Mouse (Mus musculus): ENCODE measurements at regions not wholly inside any gene's neighbourhood (a gene's known extent, or its start where the extent isn't known, plus 50 kb on each side); places are given as distances from the start of the nearest gene placed in this dataset.

DNA sequence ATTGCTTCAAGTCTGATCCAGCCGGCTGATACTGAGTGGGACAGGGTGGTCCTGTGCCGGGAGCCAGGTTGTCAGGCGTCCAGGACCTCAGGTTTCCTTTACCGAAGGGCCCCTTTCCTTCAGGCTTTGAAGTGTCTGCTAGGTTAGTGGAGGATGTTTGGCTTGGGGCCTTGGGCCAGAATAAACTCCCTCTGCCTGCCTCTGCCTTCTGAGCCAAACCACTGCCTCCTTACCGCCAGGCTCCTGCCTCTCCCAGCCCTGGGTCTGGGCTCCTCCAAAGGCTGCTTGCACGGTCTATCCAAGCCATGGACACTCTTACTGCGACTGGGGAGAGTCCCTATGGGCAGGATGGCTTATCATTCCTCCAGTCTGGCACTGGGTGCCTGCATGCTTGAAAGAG, 62.3 kb upstream of the Col1a1 start:
- TF ChIP-seq JUND (IDR thresholded peaks at IDR 0.05; ENCODE audit: low read depth, low read length) (no peak), NELFE (IDR thresholded peaks at IDR 0.05; ENCODE audit: low read depth, low read length) (no peak), UBTF (IDR thresholded peaks at IDR 0.05; ENCODE audit: borderline replicate concordance, insufficient read depth, low read depth, low read length) (no peak), ETS1 (IDR thresholded peaks at IDR 0.05; ENCODE audit: low read depth, low read length) (no peak), GABPA (IDR thresholded peaks at IDR 0.05; ENCODE audit: low read depth, low read length) (no peak), MAFK (IDR thresholded peaks at IDR 0.05; ENCODE audit: borderline replicate concordance, low read depth, low read length) (no peak), TBP (IDR thresholded peaks at IDR 0.05; ENCODE audit: low read depth, low read length) (no peak), USF2 (IDR thresholded peaks at IDR 0.05; ENCODE audit: borderline replicate concordance in 1 of 2, insufficient read depth in 1 of 2, low read depth in 1 of 2, low read length in 2 of 2) (no peak), MYB (IDR thresholded peaks at IDR 0.05; ENCODE audit: low read depth, low read length) (no peak), GATA1 (IDR thresholded peaks at IDR 0.05; ENCODE audit: low read depth, low read length) (no peak), SMC3 (IDR thresholded peaks at IDR 0.05; ENCODE audit: low read depth, low read length) (no peak), RCOR1 (IDR thresholded peaks at IDR 0.05; ENCODE audit: low read depth, low read length) (no peak), ZMIZ1 (IDR thresholded peaks at IDR 0.05; ENCODE audit: low read depth, low read length) (no peak), POLR2A (IDR thresholded peaks at IDR 0.05; ENCODE audit: control insufficient read depth in 1 of 2, insufficient read depth in 1 of 2, low read depth in 1 of 2, low read length in 2 of 2, poor library complexity in 1 of 2) (no peak), EP300 (IDR thresholded peaks at IDR 0.05; ENCODE audit: low read depth in 1 of 2, low read length in 2 of 2) (no peak), RAD21 (IDR thresholded peaks at IDR 0.05; ENCODE audit: low read depth, low read length) (no peak)
- Histone ChIP-seq H3K36me3 (ENCODE audit: control insufficient read depth in 1 of 2, insufficient read depth in 2 of 2, low read length in 2 of 2) (no peaks in the 10 kb centered on the region), H3K79me2 (ENCODE audit: control insufficient read depth, insufficient read depth, low read length, poor library complexity) (no peaks in the 10 kb centered on the region), H3K9ac (ENCODE audit: control insufficient read depth, low read depth, low read length, poor library complexity, severe bottlenecking) (no peak overlapping the region), H3K4me3 (ENCODE audit: control insufficient read depth in 1 of 2, insufficient read depth in 1 of 2, low read depth in 2 of 2, low read length in 2 of 2) (no peak overlapping the region), H3K27ac (ENCODE audit: control insufficient read depth, low read depth, low read length) (no peak overlapping the region), H3K4me1 (ENCODE audit: control insufficient read depth in 1 of 2, insufficient read depth in 2 of 2, low read length in 2 of 2) (no peaks in the 10 kb centered on the region), H3K27me3 (ENCODE audit: control insufficient read depth in 1 of 2, insufficient read depth in 2 of 2, low read length in 2 of 2) (no peaks in the 10 kb centered on the region; a peak in 2 of 4 replicates), H3K9me3 (replicated peaks; ENCODE audit: insufficient read depth, low read length) (no peaks in the 10 kb centered on the region)
- no peak for DNase-seq (ENCODE audit: low read depth, low spot score)

DNA sequence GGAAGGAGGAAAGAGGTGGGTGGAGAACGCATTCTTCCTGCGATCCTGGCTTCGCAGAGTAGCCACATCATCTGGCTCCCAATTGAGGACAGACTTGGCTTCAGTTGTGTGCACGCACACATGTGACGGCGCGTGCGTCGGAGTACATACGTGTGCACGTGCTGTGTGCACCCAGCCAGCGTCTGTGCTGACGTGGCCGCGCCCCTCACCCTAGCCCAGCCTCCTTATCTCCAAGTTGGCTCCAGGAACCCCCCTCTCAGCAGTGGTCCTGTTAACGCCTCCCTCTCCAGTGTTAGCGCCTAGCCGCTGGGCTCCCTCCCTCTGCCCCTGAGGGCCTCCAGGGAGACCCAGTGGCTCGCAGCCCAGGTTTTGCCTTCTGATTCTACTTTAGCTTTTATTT, 63.1 kb upstream of the Col1a1 start:
- Histone ChIP-seq H3K4me1 (ENCODE audit: control insufficient read depth in 1 of 2, insufficient read depth in 2 of 2, low read length in 2 of 2) (no peaks in the 10 kb centered on the region), H3K36me3 (ENCODE audit: control insufficient read depth in 1 of 2, insufficient read depth in 2 of 2, low read length in 2 of 2) (no peaks in the 10 kb centered on the region), H3K9me3 (replicated peaks; ENCODE audit: insufficient read depth, low read length) (no peaks in the 10 kb centered on the region), H3K4me3 (ENCODE audit: control insufficient read depth in 1 of 2, insufficient read depth in 1 of 2, low read depth in 2 of 2, low read length in 2 of 2) (no peak overlapping the region), H3K79me2 (ENCODE audit: control insufficient read depth, insufficient read depth, low read length, poor library complexity) (no peaks in the 10 kb centered on the region), H3K27me3 (ENCODE audit: control insufficient read depth in 1 of 2, insufficient read depth in 2 of 2, low read length in 2 of 2) (no peaks in the 10 kb centered on the region; a peak in 2 of 4 replicates), H3K27ac (ENCODE audit: control insufficient read depth, low read depth, low read length) (no peak overlapping the region), H3K9ac (ENCODE audit: control insufficient read depth, low read depth, low read length, poor library complexity, severe bottlenecking) (no peak overlapping the region)
- TF ChIP-seq MYB (IDR thresholded peaks at IDR 0.05; ENCODE audit: low read depth, low read length) = no peak
- no peak for TF ChIP-seq POLR2AphosphoS2 (IDR thresholded peaks at IDR 0.05; ENCODE audit: low read length)
- TF ChIP-seq SIN3A (IDR thresholded peaks at IDR 0.05; ENCODE audit: low read length) = no peak
- no peak for TF ChIP-seq ZNF384 (IDR thresholded peaks at IDR 0.05; ENCODE audit: low read depth, low read length)
- TF ChIP-seq MYC (IDR thresholded peaks at IDR 0.05; ENCODE audit: low read depth, low read length) = no peak
- TF ChIP-seq USF2 (IDR thresholded peaks at IDR 0.05; ENCODE audit: borderline replicate concordance in 1 of 2, insufficient read depth in 1 of 2, low read depth in 1 of 2, low read length in 2 of 2) = no peak
- no peak for TF ChIP-seq TBP (IDR thresholded peaks at IDR 0.05; ENCODE audit: low read depth, low read length)
- no peak for TF ChIP-seq UBTF (IDR thresholded peaks at IDR 0.05; ENCODE audit: borderline replicate concordance, insufficient read depth, low read depth, low read length)
- DNase-seq (ENCODE audit: low read depth, low spot score) = no peak
